Mouse (Mus musculus) hindbrain, embryonic 13.5 days (tissue): ENCODE results near the gene Gif. TPM values are rescaled to one million over a fixed set of nuclear protein-coding genes. Genes with fewer than 3 reads are reported as not detected.

Source experiments
- ATAC-seq: fragments of 200-750 bp; cut with Nextera tagmentation; 2 replicates; pipeline ENCODE4 v1.8.0; 2017; ENCODE audit warnings: moderate TSS enrichment; ENCODE audit not compliant: low FRiP score
- H3K27ac ChIP-seq: fragments of 300-500 bp; sonication (generic); 2 replicates; pipeline ENCODE4 v1.5.1; 2015; ENCODE audit warnings: inconsistent platforms, mild to moderate bottlenecking, moderate library complexity
- H3K27me3 ChIP-seq: fragments of 300-500 bp; sonication (generic); 2 replicates; pipeline ENCODE4 v1.6.1; 2015; ENCODE audit warnings: mild to moderate bottlenecking, inconsistent platforms
- H3K36me3 ChIP-seq: fragments of 300-500 bp; sonication (generic); 2 replicates; pipeline ENCODE4 v1.6.1; 2015; ENCODE audit warnings: mild to moderate bottlenecking, inconsistent platforms
- H3K4me1 ChIP-seq: fragments of 300-500 bp; sonication (generic); replicated peaks from 2 replicates; pipeline ENCODE4 v1.6.1; 2015; ENCODE audit warnings: inconsistent platforms
- H3K4me2 ChIP-seq: fragments of 300-500 bp; sonication (generic); 2 replicates; pipeline ENCODE4 v1.6.1; 2015; ENCODE audit warnings: inconsistent platforms, mild to moderate bottlenecking, moderate library complexity
- H3K4me3 ChIP-seq: fragments of 300-500 bp; sonication (generic); 2 replicates; pipeline ENCODE4 v1.5.1; 2015; ENCODE audit warnings: mild to moderate bottlenecking, inconsistent platforms
- H3K9ac ChIP-seq: fragments of 300-500 bp; sonication (generic); 2 replicates; pipeline ENCODE4 v1.6.1; 2015; ENCODE audit warnings: mild to moderate bottlenecking, inconsistent platforms
- H3K9me3 ChIP-seq: fragments of 300-500 bp; sonication (generic); 2 replicates; pipeline ENCODE4 v1.6.1; 2016; ENCODE audit warnings: inconsistent platforms
- WGBS: fragments of 180-500 bp; shearing (Covaris S2); methylation state at CpG from one replicate; pipeline ENCODE4 v1.1.7; 2015; 5-methylcytosine and 5-hydroxymethylcytosine counted together
- polyA plus RNA-seq: library from polyadenylated mRNA; unstranded; fragments of >200 nt; fragmentation: Nextera tagmentation; extraction: Ambion mirVana; gene quantifications from 2 replicates; pipeline ENCODE4 v1.2.1, GENCODE M21; 2015

Gene Gif
- polyA plus RNA-seq, 1 experiment from 2014 or later: not detected

DNA sequence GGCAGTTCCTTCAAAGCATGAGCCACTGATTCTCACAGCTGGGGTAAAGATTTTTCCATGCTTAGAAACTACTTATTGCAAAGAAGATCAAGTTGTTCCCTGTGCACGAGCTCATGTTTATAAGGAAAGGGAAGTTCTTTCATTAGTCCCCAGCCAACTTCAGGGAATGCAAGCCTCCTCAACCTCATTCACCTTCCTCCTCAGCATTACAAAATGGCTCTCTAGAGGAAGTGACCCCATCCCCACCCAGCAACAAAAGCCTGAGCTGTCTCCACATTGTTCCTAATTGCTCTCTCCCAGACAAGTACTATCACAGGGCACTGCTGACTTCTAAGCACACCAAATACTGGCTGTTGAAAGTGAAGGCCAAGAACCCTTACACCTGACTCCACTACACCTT, 57.1 kb downstream of the Gif start:
- ATAC-seq: no peak
- 66% methylated on average over 1 of the region's 1 CpGs for WGBS
- H3K4me3 ChIP-seq: no peak overlapping the region
- no peaks in the 10 kb centered on the region for H3K36me3 ChIP-seq
- no peak overlapping the region for H3K27ac ChIP-seq
- no peak overlapping the region for H3K4me2 ChIP-seq
- H3K4me1 ChIP-seq: no peaks in the 10 kb centered on the region
- H3K9ac ChIP-seq: no peak overlapping the region
- H3K27me3 ChIP-seq: no peaks in the 10 kb centered on the region
- no peaks in the 10 kb centered on the region for H3K9me3 ChIP-seq

DNA sequence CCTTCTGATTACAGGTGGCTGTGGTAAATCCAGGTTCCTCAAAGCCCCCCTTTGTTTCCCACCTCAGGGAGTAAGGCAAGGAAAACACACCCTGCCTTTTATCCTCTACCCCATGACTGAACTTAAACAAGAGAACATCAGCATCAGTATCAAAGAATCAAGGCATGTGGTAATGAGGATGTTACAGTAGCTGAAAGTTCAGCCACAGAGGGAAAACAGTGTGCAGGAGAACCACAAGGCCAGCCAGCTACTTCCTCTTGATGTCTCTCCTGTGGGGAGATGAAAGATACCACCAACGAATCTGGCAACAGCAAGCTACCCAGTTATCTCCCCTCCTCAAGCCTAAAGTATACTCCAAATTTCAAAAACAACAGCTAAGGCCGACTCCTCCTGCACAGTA, 59.9 kb downstream of the Gif start:
- Histone ChIP-seq H3K4me1 (peaks cover 11% of the 10 kb centered on the region; the same call in 1 of the 2 replicates), H3K4me3 (no peak overlapping the region), H3K36me3 (no peaks in the 10 kb centered on the region), H3K4me2 (no peak overlapping the region), H3K27me3 (no peaks in the 10 kb centered on the region), H3K27ac (no peak overlapping the region), H3K9ac (no peak overlapping the region), H3K9me3 (no peaks in the 10 kb centered on the region)
- ATAC-seq: no peak
- 69% methylated on average over 2 of the region's 2 CpGs for WGBS

DNA sequence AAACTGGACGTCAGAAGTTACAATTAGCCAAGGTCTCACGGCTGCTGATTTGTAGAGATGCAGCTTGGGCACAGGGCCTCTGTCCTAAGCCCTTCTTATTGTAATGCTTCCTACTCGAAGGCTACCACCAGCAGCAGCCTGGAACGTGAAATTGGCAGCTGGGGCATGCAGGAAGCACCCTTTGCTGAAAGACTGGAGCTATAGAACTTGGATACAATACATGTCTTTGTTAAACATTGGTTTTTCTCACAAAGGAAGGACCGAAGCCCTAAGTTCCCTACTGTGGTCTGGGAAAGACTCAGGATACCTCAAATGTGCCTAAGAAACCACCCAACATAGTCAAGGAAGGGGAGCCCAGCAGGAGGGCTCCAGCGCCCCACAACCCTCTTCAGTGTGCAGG, 60.5 kb downstream of the Gif start:
- H3K4me1 ChIP-seq: peaks cover 15% of the 10 kb centered on the region; the same call in 1 of the 2 replicates
- H3K4me3 ChIP-seq: no peak overlapping the region
- no peak overlapping the region for H3K4me2 ChIP-seq
- H3K9me3 ChIP-seq: no peaks in the 10 kb centered on the region
- 29% methylated on average over 6 of the region's 6 CpGs for WGBS
- no peak for ATAC-seq
- no peak overlapping the region for H3K9ac ChIP-seq
- no peak overlapping the region for H3K27ac ChIP-seq
- no peaks in the 10 kb centered on the region for H3K36me3 ChIP-seq
- no peaks in the 10 kb centered on the region for H3K27me3 ChIP-seq

DNA sequence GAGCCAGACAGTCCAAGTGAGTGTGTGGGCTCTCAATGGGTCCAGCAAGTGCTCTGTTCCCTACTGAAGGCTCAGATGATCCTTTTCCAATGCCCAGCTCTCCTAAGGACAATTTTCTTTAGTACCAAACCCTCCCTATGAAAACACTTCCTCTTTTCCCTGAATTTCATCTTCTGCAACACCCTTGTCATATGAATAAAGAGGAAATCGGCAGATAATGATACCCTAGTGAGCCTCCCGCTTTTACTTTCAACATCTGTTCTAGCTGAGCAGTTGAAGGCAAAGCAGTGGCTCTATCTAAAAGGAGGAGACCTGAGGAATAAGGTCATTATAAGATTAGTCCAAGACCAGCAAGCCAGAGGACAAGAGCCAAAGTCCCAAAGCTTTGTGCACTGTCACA, 61.1 kb downstream of the Gif start:
- WGBS: 86% methylated on average over 2 of the region's 2 CpGs
- no peak for ATAC-seq
- Histone ChIP-seq H3K27me3 (no peaks in the 10 kb centered on the region), H3K9ac (no peak overlapping the region), H3K27ac (no peak overlapping the region), H3K4me1 (peaks cover 15% of the 10 kb centered on the region; the same call in 1 of the 2 replicates), H3K4me2 (no peak overlapping the region), H3K4me3 (no peak overlapping the region), H3K9me3 (no peaks in the 10 kb centered on the region), H3K36me3 (no peaks in the 10 kb centered on the region)

DNA sequence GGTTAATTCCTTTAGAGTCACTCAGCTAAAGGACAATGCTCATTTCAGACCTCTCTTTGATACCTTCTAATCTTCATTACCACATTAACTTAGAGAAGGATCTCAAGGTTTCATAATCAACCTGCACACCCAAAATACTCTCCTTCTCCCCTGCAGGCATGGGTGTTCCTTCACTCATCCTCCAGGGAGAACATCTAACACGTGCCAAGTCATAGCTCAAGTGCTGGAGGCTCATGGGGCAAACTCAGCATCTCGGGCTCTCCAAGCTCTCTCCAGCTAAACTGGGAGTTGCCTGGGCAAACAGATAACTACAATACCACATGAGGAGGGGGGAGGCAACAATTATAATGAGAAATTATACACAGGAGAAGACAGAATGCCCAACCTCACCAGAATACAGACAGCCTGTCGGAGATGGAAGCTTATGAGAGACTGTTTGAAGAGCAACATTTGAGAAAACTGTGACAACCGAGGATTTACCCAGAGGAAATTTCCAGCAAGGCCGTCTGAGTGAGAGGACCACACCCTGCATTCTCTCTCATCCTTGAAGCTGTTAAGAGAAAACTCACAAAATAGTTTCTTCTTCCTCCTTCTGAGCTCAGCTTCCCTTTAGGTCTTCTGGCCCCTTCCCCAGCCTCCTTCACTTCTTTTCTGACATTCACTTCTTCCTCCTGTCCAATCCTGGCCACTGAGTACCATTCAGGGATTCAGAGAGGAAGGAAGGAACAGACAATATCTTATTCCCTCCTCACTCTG, 62.8 kb downstream of the Gif start:
- Histone ChIP-seq H3K4me3 (no peak overlapping the region), H3K4me2 (no peak overlapping the region), H3K27me3 (peaks cover 6% of the 10 kb centered on the region), H3K9ac (no peak overlapping the region), H3K9me3 (no peaks in the 10 kb centered on the region), H3K4me1 (peaks cover 18% of the 10 kb centered on the region; the same call in 1 of the 2 replicates), H3K36me3 (no peaks in the 10 kb centered on the region), H3K27ac (no peak overlapping the region)
- ATAC-seq: no peak
- WGBS: 87% methylated on average over 5 of the region's 5 CpGs

DNA sequence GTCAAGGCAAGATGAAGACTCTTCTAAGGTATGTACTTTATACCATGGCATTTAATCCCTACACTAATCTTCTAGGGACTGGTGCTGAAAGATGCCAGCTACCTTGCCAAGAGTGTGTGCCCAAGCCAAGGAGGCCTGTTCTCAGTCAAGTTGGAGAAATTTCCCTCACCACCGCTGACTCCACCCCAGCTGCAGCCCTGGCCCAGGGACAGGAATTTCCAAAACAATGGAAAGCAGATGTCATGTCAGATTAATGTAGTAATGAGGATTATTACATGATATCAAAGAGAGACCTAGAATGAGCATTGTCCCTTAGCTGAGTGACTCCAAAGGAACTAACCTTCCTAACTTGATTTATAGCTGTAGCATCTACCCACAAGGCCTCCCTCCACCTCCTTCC, 63.5 kb downstream of the Gif start:
- H3K36me3 ChIP-seq: no peaks in the 10 kb centered on the region
- H3K27me3 ChIP-seq: peaks cover 11% of the 10 kb centered on the region
- ATAC-seq: no peak
- H3K9me3 ChIP-seq: no peaks in the 10 kb centered on the region
- H3K4me1 ChIP-seq: peaks cover 18% of the 10 kb centered on the region; the same call in 1 of the 2 replicates
- no peak overlapping the region for H3K4me3 ChIP-seq
- H3K9ac ChIP-seq: no peak overlapping the region
- no peak overlapping the region for H3K4me2 ChIP-seq
- WGBS: 71% methylated on average over 1 of the region's 1 CpGs
- no peak overlapping the region for H3K27ac ChIP-seq

DNA sequence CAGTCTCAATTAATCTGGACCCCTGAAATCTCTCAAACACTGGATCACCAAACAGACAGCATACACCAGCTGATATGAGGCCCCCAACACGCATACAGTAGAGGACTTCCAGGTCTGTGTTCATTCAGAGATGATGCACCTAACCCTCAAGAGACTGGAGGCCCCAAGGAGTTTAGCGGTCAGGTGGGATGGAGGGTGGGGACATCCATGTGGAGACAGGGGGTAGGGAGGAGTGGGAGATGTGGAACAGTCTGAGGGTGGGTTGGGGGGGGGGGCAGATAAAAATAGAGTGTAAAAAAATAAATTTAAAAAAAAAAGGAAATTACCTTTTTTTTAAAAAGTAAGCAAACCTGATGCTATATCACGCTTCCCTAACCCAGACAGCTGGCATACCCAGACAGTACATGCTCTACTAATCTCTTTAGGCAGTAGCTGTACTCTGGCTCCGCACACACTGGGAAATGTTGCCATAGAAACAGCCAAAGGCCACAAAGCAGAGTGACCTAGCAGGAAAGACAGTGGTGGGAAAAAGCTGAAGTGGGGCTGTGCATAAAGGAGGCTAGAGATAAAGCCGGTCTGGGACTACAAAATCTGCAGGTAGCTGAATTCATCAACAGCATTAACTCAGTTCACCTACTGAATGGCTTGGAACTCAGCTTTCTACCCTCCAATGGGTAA, 64.5 kb downstream of the Gif start:
- WGBS: 40% methylated on average over 5 of the region's 5 CpGs

More for the DNA sequence above, 64.5 kb downstream of the Gif start:
- no peak overlapping the region for H3K4me3 ChIP-seq
- no peak overlapping the region for H3K9ac ChIP-seq
- peak overlapping the region; percentile 44; the same call in 1 of the 2 replicates for H3K27ac ChIP-seq
- peaks cover 18% of the 10 kb centered on the region; the same call in 1 of the 2 replicates for H3K4me1 ChIP-seq
- H3K27me3 ChIP-seq: peaks cover 21% of the 10 kb centered on the region
- no peaks in the 10 kb centered on the region for H3K36me3 ChIP-seq
- peak overlapping the region; percentile 10; the same call in 1 of the 2 replicates for H3K4me2 ChIP-seq
- H3K9me3 ChIP-seq: no peaks in the 10 kb centered on the region
- ATAC-seq: peak; percentile 91

Other genes with a start within 250 kb of the Gif start
- gene Ms4a6b, start 231.0 kb upstream of the Gif start, polyA plus RNA-seq: 2.2 and 3.6 TPM in 2 replicates
- not detected in 2 replicates for gene Ms4a4d, start 210.8 kb upstream of the Gif start, polyA plus RNA-seq
- 2.6 and 2.7 TPM in 2 replicates for gene Ms4a6d, start 142.7 kb upstream of the Gif start, polyA plus RNA-seq
- 0.10 and 0.16 TPM in 2 replicates for gene Ms4a2, start 123.8 kb upstream of the Gif start, polyA plus RNA-seq
- not detected in 2 replicates for gene Ms4a3, start 106.7 kb upstream of the Gif start, polyA plus RNA-seq
- not detected in 2 replicates for gene Oosp2, start 87.0 kb upstream of the Gif start, polyA plus RNA-seq
- not detected in 2 replicates for gene Oosp1, start 56.4 kb upstream of the Gif start, polyA plus RNA-seq
- gene Oosp3, start 50.5 kb upstream of the Gif start, polyA plus RNA-seq: not detected in 2 replicates
- gene Mrpl16, start 22.8 kb downstream of the Gif start, polyA plus RNA-seq: 44.3 and 44.9 TPM in 2 replicates
- gene Stx3, start 71.8 kb downstream of the Gif start, polyA plus RNA-seq: 11.3 and 12.8 TPM in 2 replicates
- gene Olfr1417, start 91.7 kb downstream of the Gif start, polyA plus RNA-seq: not detected in 2 replicates
- gene Olfr1418, start 113.5 kb downstream of the Gif start, polyA plus RNA-seq: not detected in 2 replicates
- gene Olfr1419, start 127.6 kb downstream of the Gif start, polyA plus RNA-seq: not detected in 2 replicates
- not detected in 2 replicates for gene Olfr1420, start 139.0 kb downstream of the Gif start, polyA plus RNA-seq
- gene Patl1, start 164.8 kb downstream of the Gif start, polyA plus RNA-seq: 19.6 and 19.8 TPM in 2 replicates
- gene Osbp, start 218.4 kb downstream of the Gif start, polyA plus RNA-seq: 3.9 and 4.3 TPM in 2 replicates